Mouse (Mus musculus) bone marrow, adult 2 months (tissue): ENCODE data around the gene Bves. TPM values are rescaled to one million over a fixed set of nuclear protein-coding genes. Genes with fewer than 3 reads are reported as not detected.
A peak's percentile ranks its signal among the peaks of the same experiment; 100 is the strongest.

Experiments
- H3K27ac ChIP-seq: fragments of 200-500 bp; 2 replicates; pipeline ENCODE4 v1.5.1; 2012; ENCODE audit warnings: low read depth, mild to moderate bottlenecking, control low read depth, inconsistent platforms, low read length; ENCODE audit not compliant: control insufficient read depth, poor library complexity, insufficient read depth
- H3K4me1 ChIP-seq: fragments of 200-500 bp; 2 replicates; pipeline ENCODE4 v1.6.1; 2011; ENCODE audit warnings: low read length; ENCODE audit not compliant: control insufficient read depth, insufficient read depth
- H3K4me3 ChIP-seq: fragments of 200-500 bp; replicated peaks from 2 replicates; pipeline ENCODE3; 2011; ENCODE audit warnings: mild to moderate bottlenecking, low read depth, low read length, control low read depth; ENCODE audit not compliant: control insufficient read depth
- CTCF ChIP-seq: fragments of 200-500 bp; IDR thresholded peaks from 2 replicates; pipeline ENCODE4 v1.5.1; 2011; ENCODE audit warnings: low read length, control low read depth; ENCODE audit not compliant: control insufficient read depth, insufficient read depth
- POLR2A ChIP-seq: fragments of 200-500 bp; IDR thresholded peaks from 2 replicates; pipeline ENCODE4 v1.6.1; 2011; ENCODE audit warnings: low read depth, mild to moderate bottlenecking, control low read depth, low read length, borderline replicate concordance; ENCODE audit not compliant: control insufficient read depth
- WGBS: fragments of 180-500 bp; shearing (Covaris S2); methylation state at CpG from one replicate; pipeline ENCODE4 v1.1.7; 2018; 5-methylcytosine and 5-hydroxymethylcytosine counted together
- polyA plus RNA-seq: library from polyadenylated mRNA; stranded (reverse); fragments of >200 nt; gene quantifications from 2 replicates; pipeline ENCODE4 v1.2.4, GENCODE M21; 2011; ENCODE audit warnings: low replicate concordance; ENCODE audit not compliant: missing spikeins, insufficient read depth, insufficient read length

Gene Bves
- polyA plus RNA-seq, 1 experiment = 1.3 TPM

- 82% methylated on average over 3 of the region's 3 CpGs for WGBS
These were observed 34.1 kb downstream of the Bves start for GRCm38 (mm10) chr10:45369639-45370038.

DNA sequence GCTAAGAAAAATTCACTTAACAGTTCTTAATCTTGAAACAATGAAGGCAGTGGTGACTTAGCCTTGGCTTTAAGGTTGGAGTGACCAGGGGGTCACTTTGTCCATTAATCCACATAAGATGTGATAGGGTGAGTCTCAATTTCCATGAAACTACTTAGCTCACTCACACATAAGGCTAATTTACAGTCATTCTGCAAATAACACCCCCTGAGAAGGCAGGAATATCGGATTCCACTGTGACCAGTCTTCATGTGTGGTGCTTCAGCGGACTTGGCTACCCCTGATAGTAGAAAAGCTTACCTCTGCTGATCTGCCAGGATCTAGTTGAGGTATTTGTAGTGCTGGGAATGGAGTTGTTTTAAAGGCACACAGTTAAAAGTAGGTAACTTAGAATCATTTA, 35.0 kb downstream of the Bves start:
- 85% methylated on average over 2 of the region's 2 CpGs for WGBS
- H3K4me3 ChIP-seq = no peak overlapping the region
- TF ChIP-seq POLR2A = no peak
- TF ChIP-seq CTCF = no peak
- no peaks in the 10 kb centered on the region for H3K4me1 ChIP-seq
- H3K27ac ChIP-seq = no peak overlapping the region

More at GRCm38 (mm10) chr10:45369639-45370038, 34.1 kb downstream of the Bves start:
- H3K4me3 ChIP-seq = no peak overlapping the region
- H3K4me1 ChIP-seq = no peaks in the 10 kb centered on the region
- no peak overlapping the region for H3K27ac ChIP-seq
- TF ChIP-seq POLR2A (no peak), CTCF (no peak)

- 34% methylated on average over 4 of the region's 4 CpGs for WGBS
- no peaks in the 10 kb centered on the region for H3K4me1 ChIP-seq
- TF ChIP-seq CTCF (peak; percentile 67), POLR2A (no peak)
- no peak overlapping the region for H3K4me3 ChIP-seq
- H3K27ac ChIP-seq = no peak overlapping the region
These were observed 37.6 kb downstream of the Bves start for GRCm38 (mm10) chr10:45372994-45373692.

DNA sequence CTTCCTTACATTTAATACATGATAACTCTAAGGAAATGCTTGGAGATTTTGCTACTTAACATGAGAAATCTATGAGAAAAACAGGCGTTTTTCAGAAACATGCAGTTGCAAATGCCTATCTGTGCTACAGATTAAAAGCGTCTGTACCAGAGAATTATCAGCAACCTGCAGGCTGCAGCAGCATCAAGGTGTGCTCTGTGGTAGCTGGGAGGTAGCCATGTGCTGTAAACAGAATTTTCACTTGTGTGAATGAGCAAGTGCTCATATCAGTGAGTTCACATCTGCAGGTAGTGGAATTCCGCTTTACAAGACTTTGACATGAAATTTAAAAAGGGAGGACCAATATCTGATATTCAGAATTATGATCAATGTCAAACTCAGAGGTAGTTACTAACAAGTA, 42.7 kb downstream of the Bves start:
- no peaks in the 10 kb centered on the region for H3K4me1 ChIP-seq
- H3K4me3 ChIP-seq = no peak overlapping the region
- no peak overlapping the region for H3K27ac ChIP-seq
- TF ChIP-seq POLR2A = no peak
- no peak for TF ChIP-seq CTCF
- 68% methylated on average over 3 of the region's 3 CpGs for WGBS

- Histone ChIP-seq H3K4me3 (no peak overlapping the region), H3K4me1 (no peaks in the 10 kb centered on the region), H3K27ac (no peak overlapping the region)
- TF ChIP-seq CTCF (no peak), POLR2A (no peak)
These were observed 46.5 kb downstream of the Bves start for GRCm38 (mm10) chr10:45381937-45382636.

DNA sequence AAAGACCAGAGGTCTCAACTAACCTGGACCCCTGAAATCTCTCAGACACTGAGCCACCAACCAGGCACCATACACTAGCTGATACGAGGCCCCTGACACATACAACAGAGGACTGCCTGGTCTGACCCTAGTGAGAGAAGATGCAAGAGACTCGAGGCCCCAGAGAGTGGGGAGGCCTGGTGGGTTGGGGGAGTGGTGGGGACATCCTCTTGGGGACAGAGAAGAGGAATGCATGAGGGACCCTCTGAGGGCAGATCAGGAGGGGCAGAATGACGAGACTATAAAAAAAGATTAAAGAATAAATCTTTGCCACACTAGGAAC, 47.0 kb downstream of the Bves start:
- 58% methylated on average over 3 of the region's 3 CpGs for WGBS

GRCm38 (mm10) chr10:45398211-45398610, 62.6 kb downstream of the Bves start:
- 82% methylated on average over 1 of the region's 1 CpGs for WGBS
- TF ChIP-seq POLR2A (no peak), CTCF (no peak)

More for the DNA sequence above, 47.0 kb downstream of the Bves start:
- H3K4me1 ChIP-seq = no peaks in the 10 kb centered on the region
- no peak overlapping the region for H3K27ac ChIP-seq
- H3K4me3 ChIP-seq = no peak overlapping the region
- TF ChIP-seq POLR2A = no peak
- no peak for TF ChIP-seq CTCF

DNA sequence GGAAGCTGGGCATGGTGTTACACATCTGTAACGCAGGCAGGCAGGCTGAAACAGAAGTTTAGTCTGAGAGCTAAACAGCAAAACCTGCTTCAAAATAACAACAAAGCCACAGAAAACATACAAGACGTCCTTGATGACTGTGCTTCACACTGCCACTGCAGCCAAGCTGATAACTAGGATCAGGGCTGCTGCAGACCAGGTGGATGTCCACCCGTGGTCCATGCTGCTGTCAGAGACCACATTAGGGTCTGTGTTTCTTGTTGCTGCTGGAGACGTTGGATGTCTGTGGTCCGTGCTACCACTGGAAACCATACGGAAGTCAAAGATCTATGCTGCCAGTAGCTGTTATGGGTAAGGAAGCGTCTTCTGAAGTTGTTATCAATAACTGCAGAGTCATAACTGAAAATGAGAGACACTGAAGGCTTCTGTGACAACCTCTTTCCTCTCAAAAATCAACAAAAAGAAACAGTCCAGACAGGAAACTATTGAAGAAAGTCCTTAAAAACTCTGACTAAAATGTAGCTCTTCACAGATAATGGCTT, 64.2 kb downstream of the Bves start:
- TF ChIP-seq POLR2A = no peak
- TF ChIP-seq CTCF = no peak
- 82% methylated on average over 7 of the region's 7 CpGs for WGBS

More at GRCm38 (mm10) chr10:45398211-45398610, 62.6 kb downstream of the Bves start:
- Histone ChIP-seq H3K4me3 (no peak overlapping the region), H3K4me1 (no peaks in the 10 kb centered on the region), H3K27ac (no peak overlapping the region)

More for the DNA sequence above, 64.2 kb downstream of the Bves start:
- Histone ChIP-seq H3K4me3 (no peak overlapping the region), H3K27ac (no peak overlapping the region), H3K4me1 (no peaks in the 10 kb centered on the region)
